Mouse (Mus musculus) gastrocnemius, postnatal 36 days (tissue): Measurements from ENCODE around the gene Fbxo6. TPM values are rescaled to one million over a fixed set of nuclear protein-coding genes. Genes with fewer than 3 reads are reported as not detected.
A peak's percentile ranks its signal among the peaks of the same experiment; 100 is the strongest.
"Not testable (repeated sequence)": the region's sequence is repeated elsewhere in the genome, so short reads cannot be mapped to it uniquely, and the experiment has no call there.

Experiments
- DNase-seq, 2 experiments: peaks; one replicate each; pipeline ENCODE4 v3.0.0; 2022
- intact Hi-C: fragments of 180-260 bp; cut with DNase I; formaldehyde crosslinking; loops from one replicate; pipeline ENCODE4 v1.15.1; 2025
- total RNA-seq, 2 experiments: library from RNA; stranded (reverse); gene quantifications; 2 replicates each; pipeline ENCODE4 v1.2.3; 2021

Fbxo6 gene
- total RNA-seq, 2 experiments from 2014 or later = 32.7 to 33.5 TPM

- no peak for DNase-seq
Measured at GRCm38 (mm10) chr4:148130561-148131413, 21.2 kb downstream of the Fbxo6 start, which contains the start of gene Draxin. Gene Draxin (minus strand): TSS chr4:148130698.

GRCm38 (mm10) chr4:148130133-148130532, 21.8 kb downstream of the Fbxo6 start, which contains the start of gene Mad2l2:
Gene Mad2l2 (plus strand): TSS chr4:148130384.
- intact Hi-C loops = no loop called here
- no peak for DNase-seq

More at GRCm38 (mm10) chr4:148130561-148131413, 21.2 kb downstream of the Fbxo6 start, which contains the start of gene Draxin:
- intact Hi-C loops = no loop called here

GRCm38 (mm10) chr4:148128672-148129071, 23.3 kb downstream of the Fbxo6 start:
- intact Hi-C loops = no loop called here
- DNase-seq = no peak

- DNase-seq = no peak
- intact Hi-C loops = no loop called here
Measured at GRCm38 (mm10) chr4:148128241-148128640, 23.7 kb downstream of the Fbxo6 start.

- no peak for DNase-seq
- intact Hi-C loops = no loop called here
Measured at GRCm38 (mm10) chr4:148122694-148123066, 29.3 kb downstream of the Fbxo6 start.

- intact Hi-C loops = no loop called here
Measured at GRCm38 (mm10) chr4:148121982-148122693, 29.8 kb downstream of the Fbxo6 start.

GRCm38 (mm10) chr4:148121362-148121761, 30.6 kb downstream of the Fbxo6 start:
- no peak for DNase-seq
- intact Hi-C loops = no loop called here

More at GRCm38 (mm10) chr4:148121982-148122693, 29.8 kb downstream of the Fbxo6 start:
- DNase-seq = no peak

GRCm38 (mm10) chr4:148120555-148120954, 31.4 kb downstream of the Fbxo6 start:
- intact Hi-C loops = no loop called here
- DNase-seq = no peak

GRCm38 (mm10) chr4:148119578-148119977, 32.4 kb downstream of the Fbxo6 start:
- intact Hi-C loops = not testable (repeated sequence)

GRCm38 (mm10) chr4:148117392-148117791, 34.5 kb downstream of the Fbxo6 start:
- intact Hi-C loops = no loop called here

More at GRCm38 (mm10) chr4:148119578-148119977, 32.4 kb downstream of the Fbxo6 start:
- DNase-seq = not testable (repeated sequence)

GRCm38 (mm10) chr4:148116657-148117056, 35.3 kb downstream of the Fbxo6 start:
- intact Hi-C loops = no loop called here
- no peak for DNase-seq

More at GRCm38 (mm10) chr4:148117392-148117791, 34.5 kb downstream of the Fbxo6 start:
- no peak for DNase-seq

- intact Hi-C loops = no loop called here
- DNase-seq = no peak
Measured at GRCm38 (mm10) chr4:148115467-148115866, 36.5 kb downstream of the Fbxo6 start.

- intact Hi-C loops = loop anchor here (1.0 kb wide), 1 partner anchor 52 kb away; no protein-coding TSS in a partner anchor
- peak; percentile 77 to 81 for DNase-seq
Measured at GRCm38 (mm10) chr4:148114758-148115391, 37.1 kb downstream of the Fbxo6 start.

GRCm38 (mm10) chr4:148112519-148112918, 39.4 kb downstream of the Fbxo6 start:
- no peak for DNase-seq
- intact Hi-C loops = no loop called here

- intact Hi-C loops = no loop called here
- no peak for DNase-seq
Measured at GRCm38 (mm10) chr4:148109215-148109614, 42.7 kb downstream of the Fbxo6 start.

- no peak for DNase-seq
- intact Hi-C loops = no loop called here
Measured at GRCm38 (mm10) chr4:148108565-148109100, 43.3 kb downstream of the Fbxo6 start.

GRCm38 (mm10) chr4:148107621-148108291, 44.2 kb downstream of the Fbxo6 start:
- DNase-seq = peak; percentile 10 to 35
- intact Hi-C loops = no loop called here

- no peak for DNase-seq
- intact Hi-C loops = no loop called here
Measured at GRCm38 (mm10) chr4:148104146-148104545, 47.8 kb downstream of the Fbxo6 start.

GRCm38 (mm10) chr4:148101801-148102527, 50.0 kb downstream of the Fbxo6 start:
- DNase-seq = peak; percentile 34 to 48
- intact Hi-C loops = no loop called here
